Mouse (Mus musculus): ENCODE measurements at regions not wholly inside any gene's neighbourhood (a gene's known extent, or its start where the extent isn't known, plus 50 kb on each side); places are given as distances from the start of the nearest gene placed in this dataset.

DNA sequence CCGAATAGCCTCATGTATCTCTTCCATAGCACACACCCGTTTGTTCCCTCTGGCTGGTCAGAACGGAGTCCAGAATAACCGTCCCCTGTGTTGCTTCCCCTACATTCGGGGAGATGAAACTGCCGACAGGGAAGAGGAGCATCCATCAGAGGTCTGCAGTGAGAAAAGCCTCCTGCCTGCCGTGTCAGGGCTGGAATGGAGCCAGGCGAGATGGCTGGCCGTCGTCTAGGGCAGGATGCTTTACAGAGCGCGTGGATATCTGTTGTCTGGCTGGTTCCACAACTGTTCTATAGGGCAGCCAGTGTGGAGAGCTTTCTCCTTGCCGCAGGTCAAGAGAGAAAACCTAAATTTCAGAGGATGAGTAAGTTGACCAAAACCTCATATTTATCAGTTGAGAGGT, 209.2 kb downstream of the Il20rb start:
- TF ChIP-seq POLR2A (IDR thresholded peaks at IDR 0.05; ENCODE audit: insufficient read length, low read depth) (no peak), E2F4 (IDR thresholded peaks at IDR 0.05; ENCODE audit: insufficient read depth) (no peak), CEBPB (IDR thresholded peaks at IDR 0.05; ENCODE audit: insufficient read depth, poor library complexity, severe bottlenecking) (no peak), POLR2AphosphoS2 (IDR thresholded peaks at IDR 0.05; ENCODE audit: insufficient read length, low read depth) (no peak), SRF (IDR thresholded peaks at IDR 0.05; ENCODE audit: control insufficient read depth, insufficient read length, low read depth) (no peak), MYOG (IDR thresholded peaks at IDR 0.05; ENCODE audit: control insufficient read depth in 1 of 3, insufficient read depth in 1 of 3, insufficient read length in 2 of 3, low read depth in 2 of 3) (no peak)
